Mouse (Mus musculus): ENCODE measurements around the gene Gm5431.
"Not testable (repeated sequence)": the region's sequence is repeated elsewhere in the genome, so short reads cannot be mapped to it uniquely, and the experiment has no call there.

Gene Gm5431

DNA sequence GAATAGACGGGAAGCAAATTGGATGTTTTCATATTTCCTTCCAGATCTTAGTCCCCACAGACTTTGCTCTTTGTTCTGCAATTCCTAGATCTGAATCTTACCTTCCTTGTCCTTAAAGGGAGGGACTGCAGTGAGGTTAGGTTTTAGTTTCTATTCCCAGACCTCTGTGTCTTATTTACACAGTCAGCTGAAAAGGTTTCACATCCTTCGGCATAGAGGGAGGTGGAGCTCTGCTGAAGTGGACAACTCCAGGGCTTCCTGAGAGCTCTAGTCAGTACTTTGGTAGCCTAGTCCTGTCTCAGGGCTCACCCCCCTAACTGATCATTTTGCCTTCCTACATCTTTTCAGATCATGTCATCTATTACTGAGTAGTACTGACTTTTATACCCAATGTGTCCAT lies at the start of gene Gm5431:
Gene Gm5431 (minus strand): TSS at position 194 of the 400 bp plus-strand sequence.
- DNase-seq = peak in 1 of 2 experiments; percentile 23

DNA sequence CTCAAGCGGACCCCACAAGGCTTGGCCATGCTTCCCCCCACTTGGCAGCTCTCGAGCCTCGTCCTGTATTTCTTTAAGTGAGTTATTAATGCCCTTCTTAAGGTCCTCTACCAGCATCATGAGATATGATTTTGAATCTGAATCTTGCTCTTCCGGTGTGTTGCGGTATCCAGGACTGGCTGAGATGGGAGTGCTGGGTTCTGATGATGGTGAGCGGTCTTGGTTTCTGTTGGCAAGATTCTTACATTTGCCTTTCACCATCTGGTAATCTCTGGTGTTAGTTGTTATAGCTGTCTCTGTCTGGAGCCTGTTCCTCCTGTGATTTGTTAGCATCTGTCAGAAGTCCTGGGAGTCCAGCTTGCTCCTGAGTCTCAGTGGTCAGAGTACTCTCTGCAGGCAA lies 44.1 kb upstream of the Gm5431 start, which contains the start of gene Psme2b:
Gene Psme2b (minus strand): TSS at position 101 of the 400 bp plus-strand sequence.
- DNase-seq = not testable (repeated sequence)

DNA sequence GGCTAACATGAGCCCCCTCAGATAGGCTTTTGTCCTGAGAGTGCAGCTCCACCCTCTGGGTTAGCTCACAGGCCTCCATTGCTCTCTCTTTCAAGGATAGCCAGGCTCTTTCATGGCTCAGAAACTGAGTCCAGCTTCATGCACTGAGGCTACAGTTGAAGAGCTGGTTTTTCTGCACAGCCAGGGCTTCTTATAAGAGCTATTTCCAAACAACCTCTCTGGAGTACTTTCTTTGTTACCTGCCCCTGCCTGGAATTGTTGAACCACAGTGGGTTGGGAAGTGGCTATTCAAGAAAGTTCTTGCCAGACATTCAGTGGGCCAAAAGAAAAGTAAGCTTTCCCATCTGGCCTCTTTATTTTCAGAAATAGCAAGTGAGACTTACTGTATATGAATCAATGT lies 37.3 kb upstream of the Gm5431 start:
- DNase-seq = not testable (repeated sequence)

DNA sequence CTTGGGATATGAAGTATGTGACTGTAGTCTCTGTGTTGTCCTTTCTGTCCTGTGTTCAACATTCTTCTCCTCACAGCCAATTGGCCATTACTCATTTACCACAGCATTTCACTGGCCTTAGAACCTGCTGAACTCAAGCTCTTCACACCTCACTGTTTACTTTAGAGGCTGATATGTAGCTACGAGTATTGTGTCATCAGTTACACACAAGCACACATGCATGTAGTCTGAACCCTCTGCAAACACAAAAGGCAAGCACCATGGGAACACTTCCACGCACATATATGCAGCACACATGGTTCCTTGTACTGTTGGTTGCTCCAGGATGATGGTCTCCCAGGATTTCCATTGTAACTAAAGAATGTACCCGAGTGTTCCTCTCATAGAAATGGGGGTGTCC lies 33.3 kb upstream of the Gm5431 start:
- not testable (repeated sequence) for DNase-seq

DNA sequence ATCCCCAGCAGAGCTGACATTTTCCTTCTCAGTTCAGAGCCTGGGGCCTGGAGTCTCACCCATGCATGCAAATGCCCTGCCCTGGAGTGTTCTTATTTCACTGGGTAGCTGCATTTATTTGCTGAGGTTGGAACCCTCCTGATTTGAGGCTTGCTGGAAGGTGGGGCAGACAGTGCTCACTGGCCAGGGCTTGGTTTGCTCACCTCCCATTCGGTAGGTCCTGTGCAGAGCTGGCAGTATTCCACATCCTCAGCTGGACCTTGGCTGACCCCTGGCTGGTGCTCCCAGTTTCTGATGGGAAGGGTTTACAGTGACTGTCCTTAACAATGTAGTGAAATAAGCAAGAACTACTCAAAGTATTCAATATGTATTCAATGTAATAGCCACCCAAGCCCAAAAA lies 31.9 kb upstream of the Gm5431 start:
- not testable (repeated sequence) for DNase-seq

DNA sequence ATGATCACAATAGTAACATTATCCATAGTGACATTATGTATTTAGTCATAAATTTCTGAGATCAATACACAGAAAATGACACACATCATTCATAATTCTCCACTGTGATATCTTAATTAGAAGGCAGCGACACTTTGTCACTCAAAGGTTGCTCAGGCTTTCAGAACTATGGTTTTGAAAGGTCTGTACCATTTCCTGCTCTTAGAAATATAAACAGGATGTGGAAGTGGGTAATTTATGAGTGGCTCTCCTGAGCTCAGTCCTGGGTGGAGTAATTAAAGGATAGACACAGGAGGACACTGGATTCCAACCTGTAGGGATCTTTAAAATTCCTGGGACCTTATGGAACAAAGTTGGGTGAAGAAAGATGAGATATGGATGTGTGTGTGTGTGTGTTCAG lies 31.4 kb upstream of the Gm5431 start:
- not testable (repeated sequence) for DNase-seq

DNA sequence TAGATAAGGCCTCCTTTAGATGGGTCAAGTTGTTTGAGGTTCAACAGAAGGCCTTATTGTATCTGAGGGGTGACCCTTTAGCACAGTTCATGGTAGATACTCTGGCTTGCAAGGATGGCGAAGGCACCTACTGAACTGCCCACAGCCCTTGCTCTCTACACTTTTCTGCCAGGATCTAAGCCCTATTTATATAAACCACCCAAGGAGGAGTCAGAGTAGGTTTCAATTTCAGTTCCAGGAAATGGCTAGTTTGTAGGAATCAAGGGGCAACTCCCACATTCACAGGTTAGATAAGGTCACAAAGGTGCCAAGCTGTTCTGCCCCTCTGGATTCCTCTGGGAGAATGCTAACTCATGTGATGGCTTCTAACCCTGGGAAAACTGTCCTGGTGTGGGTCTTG lies 26.1 kb upstream of the Gm5431 start:
- not testable (repeated sequence) for DNase-seq

DNA sequence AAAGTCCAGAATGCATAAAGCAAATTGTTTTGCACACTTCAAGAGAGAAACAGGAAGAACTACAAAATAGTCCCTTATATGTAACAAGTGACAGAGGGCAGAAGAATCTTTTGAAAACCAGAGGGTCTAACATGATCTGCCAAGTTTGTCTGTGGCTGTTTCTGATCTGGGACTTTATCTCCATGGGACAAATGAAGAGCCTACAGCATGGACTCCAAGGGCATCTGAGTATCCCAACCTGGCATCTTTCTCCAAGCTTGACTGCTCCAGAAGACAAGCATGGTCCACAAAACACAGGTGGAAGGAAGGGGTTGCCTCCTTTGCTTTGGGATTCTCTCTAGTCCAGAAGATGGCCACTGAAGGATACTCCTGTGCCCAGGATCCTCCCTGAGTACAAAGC lies 24.4 kb upstream of the Gm5431 start:
- not testable (repeated sequence) for DNase-seq

DNA sequence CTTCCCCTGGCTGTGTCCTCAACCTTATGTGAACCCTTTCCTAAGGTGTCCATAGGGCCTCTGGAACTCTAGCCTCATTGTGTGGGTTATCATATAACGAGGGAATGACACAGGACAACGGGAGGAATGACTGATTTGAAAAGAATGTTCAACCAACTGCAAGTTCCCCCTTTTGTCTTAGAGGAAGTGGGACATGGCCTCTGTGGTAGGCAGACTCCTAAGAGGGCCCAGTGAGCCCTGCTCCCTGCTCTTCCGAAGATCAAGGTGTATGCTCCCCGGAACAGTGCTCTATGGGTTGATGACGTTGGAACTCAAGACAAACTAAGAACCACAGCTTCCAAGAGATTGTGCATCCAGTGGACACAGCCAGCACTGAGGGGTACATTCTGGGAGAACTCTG lies 21.8 kb upstream of the Gm5431 start:
- not testable (repeated sequence) for DNase-seq

DNA sequence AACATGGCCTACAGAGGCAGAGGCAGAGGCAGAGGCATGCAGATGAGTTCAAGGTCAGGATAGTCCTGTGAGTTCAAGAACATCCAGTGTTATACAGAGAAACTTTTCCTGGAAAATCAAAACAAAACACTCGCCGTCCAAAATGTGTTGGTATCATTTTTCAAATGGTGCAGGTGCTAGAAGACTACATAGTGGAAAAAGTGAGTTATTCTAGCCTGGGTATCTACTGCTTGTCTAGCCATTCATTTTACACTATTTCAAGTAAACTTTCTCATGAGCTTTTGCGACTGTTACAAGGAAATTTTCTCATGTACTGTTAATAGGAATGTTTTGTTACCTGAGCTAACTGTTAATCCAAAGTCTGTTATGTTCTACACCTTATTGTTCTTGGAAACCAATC lies 16.4 kb upstream of the Gm5431 start:
- DNase-seq = no peak

DNA sequence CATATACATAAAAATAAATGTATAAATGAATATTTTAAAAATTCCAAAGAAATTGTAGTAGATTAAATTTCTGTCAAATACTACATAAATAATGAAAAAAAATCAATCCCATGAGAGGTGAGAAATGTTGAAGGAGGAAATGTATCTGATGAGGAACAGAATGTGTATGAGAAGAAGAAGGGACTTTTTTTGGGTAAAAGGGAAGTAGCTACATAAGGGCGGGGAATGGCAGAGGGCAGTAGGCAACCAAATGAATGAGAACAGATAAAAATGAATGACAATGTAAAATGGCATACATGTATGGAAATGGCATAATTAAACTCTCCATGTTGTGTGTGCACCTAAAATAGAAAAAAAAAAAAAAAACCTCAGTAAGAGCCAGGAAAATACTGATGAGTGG lies 11.6 kb upstream of the Gm5431 start:
- DNase-seq = no peak

DNA sequence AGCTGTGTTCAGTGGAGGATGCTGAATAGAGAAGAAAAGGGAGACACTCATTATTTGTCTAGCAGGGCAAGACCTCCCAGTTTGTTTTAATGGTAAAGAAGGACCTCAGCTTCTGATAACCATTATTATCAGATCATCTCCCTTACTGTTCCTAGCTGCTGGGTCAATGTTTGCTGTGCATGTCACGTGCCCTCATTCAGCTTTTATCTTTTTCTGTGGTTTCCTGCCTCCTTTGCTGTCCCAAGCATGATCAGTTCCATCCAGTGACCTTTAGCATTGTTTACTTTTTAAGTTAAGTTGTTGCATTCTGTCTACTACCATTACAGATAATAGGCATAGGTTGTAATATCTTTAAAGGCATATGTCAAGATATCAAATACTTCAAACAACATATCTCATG lies 6.4 kb upstream of the Gm5431 start:
- no peak for DNase-seq

DNA sequence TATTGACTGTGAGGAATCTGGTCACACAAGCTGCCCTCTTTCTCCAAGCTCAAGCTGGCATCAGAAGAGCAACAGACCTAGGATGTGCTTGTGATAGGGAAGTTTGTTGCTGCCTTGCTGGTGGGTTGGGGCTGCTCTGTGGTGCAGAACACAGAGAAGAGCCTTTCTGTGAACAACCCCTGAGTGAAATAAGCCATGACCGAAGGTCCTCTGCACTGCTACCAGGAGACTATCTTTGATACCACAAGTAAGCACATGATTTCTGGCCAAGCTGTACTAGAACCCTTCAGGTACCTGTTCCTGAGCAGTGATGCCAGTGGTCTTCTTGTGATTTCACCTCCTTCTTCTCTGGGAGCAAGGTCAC lies 465 bp downstream of the Gm5431 start:
- DNase-seq = peak; percentile 16 to 29

DNA sequence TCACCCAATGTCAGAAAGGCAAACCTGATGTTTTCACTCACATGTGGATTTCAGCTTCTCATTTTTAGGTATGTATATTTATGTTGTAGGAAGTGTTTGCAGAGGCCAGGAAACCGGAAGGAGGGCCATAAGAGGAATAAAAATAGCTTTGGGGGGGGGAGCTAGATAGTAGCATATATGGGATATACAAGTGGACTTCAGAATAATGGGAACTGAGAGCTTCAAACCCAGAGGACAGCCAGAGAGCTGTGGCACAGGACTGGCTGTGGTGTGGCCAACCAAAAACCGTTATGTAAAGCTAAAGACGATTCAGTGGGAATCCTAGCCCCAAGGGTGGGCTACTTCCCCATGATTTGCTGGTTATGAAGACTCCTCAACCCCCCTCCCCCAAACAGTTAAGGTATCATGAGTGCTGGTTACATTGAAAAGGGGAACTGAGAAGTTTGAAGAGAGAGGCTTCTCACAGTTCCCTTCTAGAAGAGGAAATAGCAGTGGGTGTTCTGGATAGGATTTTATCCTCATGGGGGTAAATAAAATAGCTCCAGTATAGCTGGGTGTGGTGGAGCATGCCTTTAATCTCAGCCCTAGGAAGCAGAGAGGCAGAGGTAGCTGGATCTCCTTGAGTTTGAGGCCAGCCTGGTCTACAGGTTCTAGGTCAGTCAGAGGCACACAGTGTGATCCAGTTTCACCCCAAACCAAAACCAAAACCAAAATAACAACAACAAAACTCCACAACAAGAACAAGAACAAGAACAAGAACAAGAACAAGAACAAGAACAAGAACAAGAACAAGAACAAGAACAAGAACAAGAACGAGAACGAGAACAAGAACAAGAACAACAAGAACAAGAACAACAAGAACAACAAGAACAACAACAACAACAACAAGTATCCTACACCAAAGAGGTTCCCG lies 1.1 kb downstream of the Gm5431 start:
- peak; percentile 18 to 34 for DNase-seq

DNA sequence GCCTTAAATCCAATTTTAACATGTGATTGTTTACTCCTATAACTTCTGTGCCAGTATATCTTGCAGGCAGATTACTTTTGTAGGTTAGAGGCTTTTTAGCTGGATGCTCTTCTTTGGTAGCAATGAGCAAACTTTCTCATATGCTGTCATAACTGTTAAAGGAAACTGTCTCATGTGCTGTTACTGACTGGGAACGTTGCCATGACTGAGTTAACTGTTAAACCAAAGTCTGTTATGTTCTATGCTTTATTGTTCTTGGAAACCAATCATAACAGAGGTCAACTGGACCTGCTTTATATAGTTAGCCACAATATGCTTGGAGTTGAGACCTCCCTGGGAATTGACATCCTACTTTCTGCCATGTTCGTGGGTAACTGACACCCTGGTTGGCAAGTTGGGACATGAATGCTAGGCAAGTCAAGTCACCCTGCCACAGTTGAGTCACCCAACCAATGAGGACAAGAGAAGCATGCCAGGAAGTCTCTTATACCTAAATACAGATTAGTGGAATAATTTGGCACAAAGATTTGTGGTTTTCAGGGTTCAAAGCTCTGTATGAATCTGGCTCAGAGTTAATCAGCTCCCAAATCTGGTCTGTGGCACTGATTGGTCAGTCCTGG lies 3.1 kb downstream of the Gm5431 start:
- DNase-seq = no peak

DNA sequence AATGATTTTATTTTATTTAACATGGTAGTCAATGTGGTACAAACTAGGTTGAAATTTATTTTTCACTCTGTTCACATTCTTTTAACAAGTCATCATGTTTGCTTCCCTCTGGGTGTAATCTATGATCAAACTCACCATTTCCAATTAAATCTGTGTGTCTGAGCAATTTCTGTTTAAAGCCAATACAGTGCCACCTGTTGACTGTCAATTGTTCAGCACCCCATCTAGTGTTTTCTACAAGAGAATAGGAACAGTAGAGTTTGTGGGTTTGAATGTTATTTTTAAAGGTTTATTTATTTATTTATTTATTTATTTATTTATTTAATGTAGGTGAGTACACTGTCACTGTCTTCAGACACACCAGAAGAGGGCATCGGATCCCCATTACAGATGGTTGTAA lies 25.3 kb downstream of the Gm5431 start:
- DNase-seq = no peak

DNA sequence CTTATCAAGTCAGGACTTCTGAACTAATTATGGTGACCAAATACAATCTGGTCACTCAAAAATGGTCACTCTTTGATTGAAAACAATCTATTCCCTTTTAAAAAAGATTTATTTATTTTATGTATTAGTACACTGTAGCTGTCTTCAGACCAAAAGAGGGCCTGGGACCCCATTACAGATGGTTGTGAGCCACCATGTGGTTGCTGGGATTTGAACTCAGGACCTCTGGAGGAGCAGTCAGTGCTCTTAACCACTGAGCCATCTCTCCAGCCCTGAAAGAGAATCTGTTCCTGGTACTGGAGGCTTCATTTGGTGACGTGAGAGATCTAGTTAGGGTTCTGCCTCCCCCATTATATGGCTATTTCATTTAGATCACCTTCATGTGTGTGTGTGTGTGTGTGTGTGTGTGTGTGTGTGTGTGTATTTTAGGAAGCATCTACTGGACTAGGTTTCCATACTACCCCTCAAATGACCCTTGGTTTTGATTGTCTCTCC lies 26.6 kb downstream of the Gm5431 start:
- DNase-seq = not testable (repeated sequence)

DNA sequence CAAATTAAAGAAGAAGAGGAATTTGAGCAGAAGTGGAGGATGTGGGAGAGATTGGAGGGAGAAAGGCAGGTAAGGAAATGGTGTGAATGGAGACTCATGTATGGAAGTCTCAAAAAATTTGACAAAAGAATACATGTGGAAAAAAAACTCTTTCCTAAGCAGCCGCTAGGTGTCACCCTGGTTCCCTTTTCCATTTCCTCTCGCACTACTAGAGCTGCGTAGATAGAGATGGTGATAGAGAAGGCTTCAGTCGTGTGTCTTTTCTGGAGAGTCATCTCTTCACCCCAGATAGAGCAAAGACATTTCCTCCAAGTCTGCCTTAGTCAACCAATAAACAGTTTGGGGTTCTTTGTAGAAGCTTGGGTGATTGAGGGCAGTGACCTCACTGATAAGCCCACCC lies 27.5 kb downstream of the Gm5431 start:
- peak in 1 of 2 experiments; percentile 52 for DNase-seq

DNA sequence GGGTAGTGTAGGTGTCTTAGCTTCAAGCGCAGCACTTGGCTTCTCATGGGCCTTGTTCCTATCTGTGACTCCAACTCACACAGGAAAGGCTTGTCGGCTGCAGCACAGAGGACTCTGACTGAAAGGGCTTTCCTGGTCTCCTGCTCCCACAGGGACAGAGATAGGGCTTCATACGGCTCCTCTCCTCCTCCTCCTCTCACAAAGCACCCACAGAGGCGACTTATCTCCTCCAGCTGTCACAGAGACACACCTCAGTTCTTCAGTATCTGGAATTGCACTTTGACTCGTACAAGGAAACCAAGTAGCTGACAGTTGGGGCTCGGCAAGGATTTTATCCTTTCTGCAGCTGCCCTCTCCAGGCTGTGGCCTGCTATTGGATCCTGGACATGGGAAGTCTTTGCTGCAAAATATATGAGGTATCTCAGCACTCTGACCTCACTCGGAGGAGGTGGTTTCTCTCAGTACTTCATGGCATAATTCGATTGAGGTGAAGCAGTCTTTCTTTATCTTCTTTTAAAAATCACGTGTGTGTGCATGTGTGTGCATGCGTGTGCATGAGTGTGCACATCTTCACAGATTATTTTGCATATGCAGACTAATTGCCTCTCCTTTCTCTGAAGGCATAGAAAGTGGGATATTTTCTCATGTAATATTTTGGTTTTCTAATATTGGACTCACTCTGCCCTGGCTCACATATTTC lies 28.3 kb downstream of the Gm5431 start:
- DNase-seq = no peak

DNA sequence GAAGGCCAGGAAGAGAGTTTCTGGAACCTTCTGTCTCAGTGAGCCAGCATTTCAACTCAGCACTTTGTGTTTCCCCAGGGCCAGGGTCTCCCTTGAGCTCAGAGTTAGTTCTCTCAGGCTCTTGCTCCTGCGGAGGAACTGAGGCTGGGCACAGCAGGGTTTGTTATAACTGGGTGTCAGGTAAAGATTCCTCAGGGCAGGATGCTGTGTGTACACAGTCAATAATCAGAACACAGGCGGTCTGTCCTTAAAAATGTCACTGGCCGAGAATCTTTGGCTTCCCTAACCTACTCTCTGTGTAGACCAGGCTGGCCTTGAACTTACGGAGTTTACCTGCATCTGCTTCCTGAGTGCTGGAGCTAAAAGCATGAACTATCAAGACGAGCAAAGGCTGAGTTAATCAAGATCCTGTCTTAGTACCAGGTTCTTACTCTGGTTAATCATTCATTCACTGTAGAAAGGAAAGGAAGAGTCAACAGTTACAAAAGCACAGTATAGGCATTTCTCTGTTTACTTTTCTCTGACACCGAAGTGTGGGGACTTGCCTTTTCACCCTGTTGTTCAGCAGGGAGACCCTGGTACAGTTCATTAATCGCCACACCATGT lies 29.2 kb downstream of the Gm5431 start:
- peak in 1 of 2 experiments; percentile 25 for DNase-seq

DNA sequence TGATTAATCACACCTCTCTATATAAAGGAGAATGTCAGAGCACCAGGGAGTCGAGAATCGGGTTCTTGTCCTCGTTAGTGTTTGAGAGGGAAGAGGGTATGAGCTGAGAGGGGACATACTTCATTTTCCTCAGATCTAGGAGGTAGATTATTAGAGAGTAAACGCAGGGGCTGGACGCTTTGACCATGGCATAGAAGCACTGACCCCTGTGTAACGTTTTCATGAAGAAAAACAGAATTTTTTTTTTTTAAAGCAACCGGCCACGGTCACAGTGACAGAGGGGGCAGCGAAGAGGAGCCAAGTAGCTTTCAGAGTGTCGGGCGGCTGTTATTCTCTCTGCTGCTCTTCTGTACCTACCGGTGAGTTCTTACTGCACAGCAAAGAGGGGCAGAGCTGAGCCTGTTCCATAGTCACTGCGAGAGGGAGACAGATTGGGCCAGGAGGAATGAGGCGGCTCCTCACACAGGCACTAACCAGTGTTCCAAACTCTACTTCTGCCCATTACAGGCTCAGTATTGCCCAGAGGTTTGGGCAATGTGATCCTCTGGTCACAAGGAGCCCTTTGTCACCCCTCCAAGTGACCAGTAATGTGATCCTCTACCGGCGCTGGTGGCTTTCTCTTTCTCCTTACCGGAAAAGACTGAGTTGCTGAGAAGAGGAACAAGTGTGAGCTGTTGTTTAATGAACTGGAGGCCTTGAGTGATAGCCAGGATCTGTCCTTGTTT lies 30.0 kb downstream of the Gm5431 start:
- DNase-seq = peak in 1 of 2 experiments; percentile 45

DNA sequence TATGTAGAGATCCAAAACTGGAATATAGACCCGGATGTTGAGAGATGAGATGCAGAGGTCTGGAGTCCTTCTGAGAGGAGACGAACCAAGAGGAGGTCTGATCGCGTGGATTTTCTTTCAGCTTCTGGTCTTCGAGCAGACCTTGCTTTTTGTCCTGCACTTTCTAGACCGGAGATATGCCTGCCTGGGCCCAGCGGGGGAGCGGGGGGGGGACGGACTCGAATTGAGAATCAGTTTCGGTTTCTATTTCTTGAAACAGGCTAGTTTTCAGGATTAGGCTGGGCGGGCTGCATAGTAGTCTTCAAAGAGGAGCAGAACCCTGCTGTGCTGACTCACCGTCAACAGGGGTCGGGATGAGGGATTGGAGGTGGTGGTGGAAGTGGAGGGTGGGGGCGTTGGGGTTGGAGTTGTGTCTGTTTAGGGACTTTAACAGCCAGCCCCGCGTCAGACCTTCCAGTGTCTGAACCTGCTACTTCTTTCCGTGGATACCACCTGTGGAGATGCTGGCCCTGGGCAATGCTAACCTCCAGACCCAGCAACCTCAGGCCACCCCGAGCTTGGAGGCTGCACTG lies 30.7 kb downstream of the Gm5431 start, which contains the start of gene Irgm1:
Gene Irgm1 (minus strand): TSS at position 483 of the 572 bp plus-strand sequence.
- DNase-seq = peak; percentile 66 to 76

Measured in spleen, adult 18-20 months (tissue).